In genomic region chr11:76085898-76086591, GRCm38 (mm10) we compare ENCODE assay signal across 9 mouse cellular contexts. TPM values are rescaled to one million over a fixed set of nuclear protein-coding genes. Genes with fewer than 3 reads are reported as not detected.
DNase-seq lines count a peak whose midpoint lies in the region; ATAC-seq and TF ChIP-seq lines count a peak whose summit lies in the region.
"Had no signal": no experiment of that assay in that cellular context is flagged by ENCODE, and none has a peak within 500 bp of the region (broad histone marks: within the 10 kb centered on the region; RNA-seq: fewer than 3 reads in every experiment).

No protein-coding gene starts in this region.

- peaks cover 39% of the 10 kb centered on the region for H3K36me3 ChIP-seq in heart, embryonic 10.5 days

- TF ChIP-seq POLR2A in brain, embryonic 14.5 days (IDR thresholded peaks at IDR 0.05; ENCODE audit: borderline replicate concordance, extremely low read depth, insufficient read depth, insufficient read length, poor library complexity, severe bottlenecking), result no peak

- peak; percentile 48 for DNase-seq in heart, adult 8-10 months (ENCODE audit: low spot score)
- DNase-seq in heart, embryonic 10.5 days (ENCODE audit: low spot score), result no peak
- peak; percentile 63 for DNase-seq in right cerebral cortex, postnatal 4 days
- DNase-seq in right cerebral cortex, postnatal 25 days, result no peak
- peak; percentile 22 for DNase-seq in brain, embryonic 14.5 days (ENCODE audit: low read depth)
- peak; percentile 76 for DNase-seq in kidney, postnatal 10 days
- peak; percentile 69 for DNase-seq in naive thymus-derived CD4-positive, alpha-beta T cell, adult 2 months (ENCODE audit: low read depth)

- no peaks in the 10 kb centered on the region for H3K9me3 ChIP-seq in heart, embryonic 10.5 days
- H3K9me3 ChIP-seq: embryonic facial prominence, embryonic 13.5 days had no signal

- H3K27ac ChIP-seq in heart, embryonic 10.5 days, result no peak overlapping the region
- H3K27ac ChIP-seq: embryonic facial prominence, embryonic 13.5 days had no signal

- no peak for ATAC-seq in activated CD4-positive, CD25-positive, alpha-beta regulatory T cell, adult 4 months

- 70% methylated on average over 5 of the region's 5 CpGs for WGBS in heart, embryonic 10.5 days

- peaks cover 8% of the 10 kb centered on the region; the same call in 1 of the 2 replicates for H3K4me1 ChIP-seq in heart, embryonic 10.5 days

- no peak overlapping the region for H3K4me3 ChIP-seq in heart, embryonic 10.5 days
- H3K4me3 ChIP-seq: embryonic facial prominence, embryonic 13.5 days had no signal

- TF ChIP-seq CTCF in brain, embryonic 14.5 days (IDR thresholded peaks at IDR 0.05; ENCODE audit: borderline replicate concordance, extremely low read depth, insufficient read depth, insufficient read length), result peak; percentile 70

- H3K27me3 ChIP-seq in heart, embryonic 10.5 days (ENCODE audit: insufficient read depth, poor library complexity, severe bottlenecking), result no peaks in the 10 kb centered on the region
- H3K27me3 ChIP-seq: embryonic facial prominence, embryonic 13.5 days had no signal

RNA-seq across cellular contexts. Expression of gene Rflnb, which starts 58.5 kb away (rescaled TPM):
- 10 to 100 TPM; 21.5 to 40.9 (median 26.7) TPM for total RNA-seq in heart, adult 8-10 months (2022)
- polyA plus RNA-seq in heart, embryonic 10.5 days (2016; fragmentation: Nextera tagmentation; extraction: Ambion mirVana), result 8.4 and 13.3 TPM in 2 replicates
- polyA plus RNA-seq in brain, embryonic 14.5 days (2012; rRNA removed), result 3.4 and 6.0 TPM in 2 replicates
- 10 to 100 TPM; 13.7 to 15.9 TPM for polyA plus RNA-seq in activated CD4-positive, CD25-positive, alpha-beta regulatory T cell, adult 4 months (2017; shearing (Covaris generic))

Comparison
In these comparisons a context has a peak if more than half of its experiments do, and no peak if none do; other contexts are left out.
1. DNase-seq: peak in heart, adult 8-10 months (single experiment), right cerebral cortex, postnatal 4 days (single experiment), brain, embryonic 14.5 days (single experiment), kidney, postnatal 10 days (single experiment) and naive thymus-derived CD4-positive, alpha-beta T cell, adult 2 months (single experiment); none in heart, embryonic 10.5 days (single experiment) and right cerebral cortex, postnatal 25 days (single experiment).